Mouse (Mus musculus) MEL (cell line): ENCODE results near the gene Fgf12.

Experiments used
- CTCF ChIP-seq, 3 experiments: IDR thresholded peaks in 2 of 3; conservative IDR thresholded peaks in 1 of 3; 2 replicates each; pipeline ENCODE4 v1.5.1; 2011 to 2012; ENCODE audit warnings: low read length in 3 of 3, low read depth in 2 of 3, mild to moderate bottlenecking in 2 of 3, improper control_type of control experiment in 1 of 3, inconsistent platforms in 1 of 3, mixed read lengths in 1 of 3, moderate library complexity in 1 of 3; ENCODE audit not compliant: control insufficient read depth in 1 of 3, insufficient read depth in 1 of 3, poor library complexity in 1 of 3, severe bottlenecking in 1 of 3
- POLR2A ChIP-seq, 2 experiments: IDR thresholded peaks; 2 replicates each; pipeline ENCODE4 v1.6.1; 2011 to 2012; ENCODE audit warnings: low read length in 2 of 2, mild to moderate bottlenecking in 2 of 2, control low read depth in 1 of 2, improper control_type of control experiment in 1 of 2, low read depth in 1 of 2, moderate library complexity in 1 of 2; ENCODE audit not compliant: control insufficient read depth in 1 of 2, insufficient read depth in 1 of 2, poor library complexity in 1 of 2
- SIN3A ChIP-seq: IDR thresholded peaks from 2 replicates; pipeline ENCODE4 v1.6.1; 2012; ENCODE audit warnings: low read length, improper control_type of control experiment, inconsistent platforms
- USF1 ChIP-seq: IDR thresholded peaks from 2 replicates; pipeline ENCODE4 v1.6.1; 2014; ENCODE audit warnings: low read depth, mild to moderate bottlenecking, inconsistent platforms, low read length, improper control_type of control experiment, moderate library complexity

DNA sequence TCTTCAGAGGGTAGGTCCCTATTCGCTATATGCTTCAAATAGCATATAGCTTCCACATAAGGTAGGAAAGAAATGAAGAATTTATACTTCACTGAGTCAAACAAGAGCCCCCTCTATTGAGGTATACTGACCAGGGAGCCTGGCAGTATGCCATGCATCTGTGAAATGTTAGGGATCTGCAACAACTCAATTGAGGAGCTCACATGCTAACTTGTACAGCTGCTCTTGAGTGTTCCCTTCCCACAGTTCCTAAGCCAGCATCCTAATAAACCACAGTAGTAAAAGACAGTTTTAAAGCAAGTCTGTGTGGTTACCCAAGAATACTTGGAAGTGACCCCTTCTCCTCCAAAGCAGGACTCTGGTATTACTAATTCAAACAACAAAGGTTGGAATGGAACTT is 331.3 kb downstream of the Fgf12 start:
- TF ChIP-seq SIN3A = no peak
- TF ChIP-seq CTCF (IDR thresholded peaks at IDR 0.05 in 2 of 3, conservative IDR thresholded peaks at IDR 0.05 in 1 of 3; ENCODE audit: control insufficient read depth in 1 of 3, insufficient read depth in 1 of 3, low read depth in 2 of 3, low read length in 3 of 3, poor library complexity in 1 of 3, severe bottlenecking in 1 of 3) = no peak
- no peak for TF ChIP-seq USF1
- no peak for TF ChIP-seq POLR2A (IDR thresholded peaks at IDR 0.05; ENCODE audit: control insufficient read depth in 1 of 2, insufficient read depth in 1 of 2, low read depth in 1 of 2, low read length in 2 of 2, poor library complexity in 1 of 2)
